Mouse (Mus musculus) spleen, adult 2 months (tissue): Measurements from ENCODE around the gene Dync1i1.

Source experiments
- CTCF ChIP-seq: fragments of 200-500 bp; IDR thresholded peaks from 2 replicates; pipeline ENCODE4 v1.5.1; 2011; ENCODE audit warnings: mild to moderate bottlenecking, inconsistent platforms; ENCODE audit not compliant: insufficient read depth, insufficient read length, insufficient replicate concordance; ENCODE audit errors: extremely low read depth
- POLR2A ChIP-seq: fragments of 200-500 bp; IDR thresholded peaks from 2 replicates; pipeline ENCODE4 v1.6.1; 2011; ENCODE audit warnings: low read depth, low read length, inconsistent platforms

DNA sequence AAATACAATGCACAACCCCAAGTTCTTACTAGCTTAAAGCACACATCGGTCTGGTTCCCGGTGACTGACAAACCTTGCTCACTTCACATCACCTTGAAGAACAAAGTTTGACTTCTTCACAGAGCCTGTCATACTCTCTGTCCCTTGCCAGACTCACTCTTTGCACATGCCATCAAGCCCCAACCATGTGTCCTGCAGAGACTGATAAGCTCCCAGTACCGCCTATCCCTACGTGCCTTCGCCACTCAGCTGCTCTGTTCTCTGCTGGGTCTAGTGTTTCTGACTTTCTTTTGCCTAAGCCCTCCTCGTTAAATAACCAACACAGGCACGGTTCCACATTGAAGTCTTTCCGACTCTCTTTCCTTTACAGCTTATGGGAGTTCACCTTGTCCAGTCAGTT is 244.2 kb downstream of the Dync1i1 start:
- no peak for TF ChIP-seq CTCF
- no peak for TF ChIP-seq POLR2A
